Mouse (Mus musculus): Measurements from ENCODE around the gene Tmprss11b. TPM values are rescaled to one million over a fixed set of nuclear protein-coding genes. Genes with fewer than 3 reads are reported as not detected.

Tmprss11b gene
- polyA plus RNA-seq, 1 experiment from 2014 or later = not detected

Other genes starting within 250 kb of the Tmprss11b start
- gene Tmprss11a, start 207.4 kb downstream of the Tmprss11b start, polyA plus RNA-seq (2016; fragmentation: Nextera tagmentation; extraction: Ambion mirVana) = not detected in 2 replicates
- not detected in 2 replicates for gene Tmprss11g, start 157.8 kb downstream of the Tmprss11b start, polyA plus RNA-seq (2016; fragmentation: Nextera tagmentation; extraction: Ambion mirVana)
- gene Tmprss11f, start 43.9 kb downstream of the Tmprss11b start, polyA plus RNA-seq (2016; fragmentation: Nextera tagmentation; extraction: Ambion mirVana) = not detected in 2 replicates
- not detected in 2 replicates for gene Tmprss11e, start 69.5 kb upstream of the Tmprss11b start, polyA plus RNA-seq (2016; fragmentation: Nextera tagmentation; extraction: Ambion mirVana)
- gene Ythdc1, start 127.9 kb upstream of the Tmprss11b start, polyA plus RNA-seq (2016; fragmentation: Nextera tagmentation; extraction: Ambion mirVana) = 35.5 and 38.5 TPM in 2 replicates
- gene Ugt2b34, start 230.6 kb upstream of the Tmprss11b start, polyA plus RNA-seq (2016; fragmentation: Nextera tagmentation; extraction: Ambion mirVana) = not detected in 2 replicates